Mouse (Mus musculus) thymus, adult 2 months (tissue): Measurements from ENCODE around the gene Fasl. TPM values are rescaled to one million over a fixed set of nuclear protein-coding genes. Genes with fewer than 3 reads are reported as not detected.

Source experiments
- DNase-seq: peaks from one replicate; pipeline ENCODE4 v3.0.0; 2021
- H3K27ac ChIP-seq: fragments of 200-500 bp; 2 replicates; pipeline ENCODE4 v1.5.1; 2012; ENCODE audit warnings: low read length, control low read depth; ENCODE audit not compliant: control insufficient read depth, insufficient read depth
- H3K27me3 ChIP-seq: fragments of 200-500 bp; 2 replicates; pipeline ENCODE4 v1.6.1; 2012; ENCODE audit warnings: mild to moderate bottlenecking, low read length, moderate library complexity, mixed read lengths; ENCODE audit not compliant: control insufficient read depth, insufficient read depth
- H3K36me3 ChIP-seq: fragments of 200-500 bp; 2 replicates; pipeline ENCODE4 v1.6.1; 2012; ENCODE audit warnings: mild to moderate bottlenecking, low read length, moderate library complexity; ENCODE audit not compliant: control insufficient read depth, insufficient read depth
- H3K4me1 ChIP-seq: fragments of 200-500 bp; replicated peaks from 2 replicates; pipeline ENCODE4 v1.6.1; 2012; ENCODE audit warnings: low read length; ENCODE audit not compliant: control insufficient read depth, insufficient read depth
- H3K4me3 ChIP-seq: fragments of 200-500 bp; 2 replicates; pipeline ENCODE4 v1.5.1; 2012; ENCODE audit warnings: mild to moderate bottlenecking, low read length, control low read depth, moderate library complexity; ENCODE audit not compliant: control insufficient read depth, insufficient read depth
- CTCF ChIP-seq: fragments of 200-500 bp; IDR thresholded peaks from 2 replicates; pipeline ENCODE4 v1.5.1; 2012; ENCODE audit warnings: mild to moderate bottlenecking, control low read depth, low read length, moderate library complexity, borderline replicate concordance; ENCODE audit not compliant: control insufficient read depth, poor library complexity, insufficient read depth; ENCODE audit errors: extremely low read depth
- POLR2A ChIP-seq: fragments of 200-500 bp; IDR thresholded peaks from 2 replicates; pipeline ENCODE4 v1.6.1; 2012; ENCODE audit warnings: mild to moderate bottlenecking, low read length, control low read depth, moderate library complexity; ENCODE audit not compliant: control insufficient read depth, poor library complexity, insufficient read depth; ENCODE audit errors: extremely low read depth
- WGBS: fragments of 180-500 bp; shearing (Covaris S2); methylation state at CpG from one replicate; pipeline ENCODE4 v1.1.7; 2018; 5-methylcytosine and 5-hydroxymethylcytosine counted together
- polyA plus RNA-seq: library from polyadenylated mRNA; depleted of rRNA; stranded (reverse); fragments of >200 nt; gene quantifications from 2 replicates; pipeline ENCODE4 v1.2.3, GENCODE M21; 2012

The Fasl gene
- polyA plus RNA-seq, 1 experiment, result 0.78 TPM

- Histone ChIP-seq H3K27ac (no peak overlapping the region), H3K4me1 (peaks cover 7% of the 10 kb centered on the region), H3K4me3 (no peak overlapping the region), H3K36me3 (no peaks in the 10 kb centered on the region), H3K27me3 (no peaks in the 10 kb centered on the region)
- TF ChIP-seq CTCF (no peak), POLR2A (no peak)
- WGBS, result 4% methylated on average over 5 of the region's 5 CpGs
- peak; percentile 88 for DNase-seq
Measured at GRCm38 (mm10) chr1:161766656-161767055, 21.6 kb downstream of the Fasl start.

GRCm38 (mm10) chr1:161765932-161766331 is 22.4 kb downstream of the Fasl start:
- WGBS, result 4% methylated on average over 5 of the region's 5 CpGs
- no peaks in the 10 kb centered on the region for H3K36me3 ChIP-seq
- DNase-seq, result peak; percentile 64

GRCm38 (mm10) chr1:161764964-161765363 is 23.3 kb downstream of the Fasl start:
- no peak for DNase-seq
- Histone ChIP-seq H3K4me3 (no peak overlapping the region), H3K4me1 (peaks cover 13% of the 10 kb centered on the region), H3K27ac (no peak overlapping the region), H3K36me3 (no peaks in the 10 kb centered on the region), H3K27me3 (no peaks in the 10 kb centered on the region)
- WGBS, result 91% methylated on average over 1 of the region's 1 CpGs
- TF ChIP-seq CTCF, result no peak
- no peak for TF ChIP-seq POLR2A

More at GRCm38 (mm10) chr1:161765932-161766331, 22.4 kb downstream of the Fasl start:
- Histone ChIP-seq H3K27me3 (no peaks in the 10 kb centered on the region), H3K4me1 (peaks cover 13% of the 10 kb centered on the region), H3K27ac (no peak overlapping the region), H3K4me3 (no peak overlapping the region)
- TF ChIP-seq POLR2A (no peak), CTCF (no peak)

- WGBS, result 10% methylated on average over 4 of the region's 4 CpGs
- TF ChIP-seq POLR2A (no peak), CTCF (no peak)
- Histone ChIP-seq H3K36me3 (no peaks in the 10 kb centered on the region), H3K27me3 (no peaks in the 10 kb centered on the region), H3K4me3 (no peak overlapping the region), H3K4me1 (peaks cover 9% of the 10 kb centered on the region), H3K27ac (no peak overlapping the region)
- peak; percentile 27 for DNase-seq
Measured at GRCm38 (mm10) chr1:161761556-161761955, 26.7 kb downstream of the Fasl start.

GRCm38 (mm10) chr1:161756547-161756946 is 31.7 kb downstream of the Fasl start:
- TF ChIP-seq CTCF (no peak), POLR2A (no peak)
- H3K36me3 ChIP-seq, result no peaks in the 10 kb centered on the region
- H3K4me1 ChIP-seq, result peaks cover 7% of the 10 kb centered on the region
- 95% methylated on average over 3 of the region's 3 CpGs for WGBS
- H3K4me3 ChIP-seq, result no peak overlapping the region
- DNase-seq, result no peak
- H3K27ac ChIP-seq, result no peak overlapping the region
- H3K27me3 ChIP-seq, result no peaks in the 10 kb centered on the region

- 7% methylated on average over 8 of the region's 8 CpGs for WGBS
- no peaks in the 10 kb centered on the region for H3K27me3 ChIP-seq
Measured at GRCm38 (mm10) chr1:161751311-161751710, 37.0 kb downstream of the Fasl start.

More at GRCm38 (mm10) chr1:161751311-161751710, 37.0 kb downstream of the Fasl start:
- TF ChIP-seq CTCF (no peak), POLR2A (no peak)
- no peak overlapping the region for H3K4me3 ChIP-seq
- H3K4me1 ChIP-seq, result peaks cover 6% of the 10 kb centered on the region; the same call in 1 of the 2 replicates
- no peak for DNase-seq
- no peak overlapping the region for H3K27ac ChIP-seq
- no peaks in the 10 kb centered on the region for H3K36me3 ChIP-seq
